Mouse (Mus musculus): ENCODE results near the gene Tnfaip8l1. TPM values are rescaled to one million over a fixed set of nuclear protein-coding genes. Genes with fewer than 3 reads are reported as not detected.

Gene Tnfaip8l1
- polyA plus RNA-seq, 1 experiment from 2014 or later = 4.8 TPM

- ATAC-seq (ENCODE audit: insufficient number of reproducible peaks, low FRiP score) = no peak
- no peak overlapping the region for H3K4me2 ChIP-seq
- no peak overlapping the region for H3K9ac ChIP-seq
- no peak overlapping the region for H3K4me3 ChIP-seq
- H3K4me1 ChIP-seq (replicated peaks) = peaks cover 18% of the 10 kb centered on the region
- no peaks in the 10 kb centered on the region for H3K36me3 ChIP-seq
- no peak overlapping the region for H3K27ac ChIP-seq (ENCODE audit: poor library complexity, severe bottlenecking)
- peaks cover 16% of the 10 kb centered on the region for H3K9me3 ChIP-seq (replicated peaks)
- peaks cover 55% of the 10 kb centered on the region for H3K27me3 ChIP-seq (replicated peaks)
- 86% methylated on average over 4 of the region's 4 CpGs for WGBS
Measured at GRCm38 (mm10) chr17:56125276-56125630, 37.0 kb upstream of the Tnfaip8l1 start.

- Histone ChIP-seq H3K4me1 (replicated peaks) (peaks cover 11% of the 10 kb centered on the region), H3K27me3 (replicated peaks) (peaks cover 46% of the 10 kb centered on the region), H3K9ac (no peak overlapping the region), H3K27ac (ENCODE audit: poor library complexity, severe bottlenecking) (no peak overlapping the region), H3K9me3 (replicated peaks) (peaks cover 22% of the 10 kb centered on the region), H3K4me2 (no peak overlapping the region), H3K4me3 (no peak overlapping the region), H3K36me3 (no peaks in the 10 kb centered on the region)
- 70% methylated on average over 11 of the region's 11 CpGs for WGBS
- no peak for ATAC-seq (ENCODE audit: insufficient number of reproducible peaks, low FRiP score)
Measured at GRCm38 (mm10) chr17:56126175-56126574, 36.1 kb upstream of the Tnfaip8l1 start.

GRCm38 (mm10) chr17:56128246-56128645 lies 34.0 kb upstream of the Tnfaip8l1 start:
- no peak overlapping the region for H3K4me2 ChIP-seq
- no peaks in the 10 kb centered on the region for H3K36me3 ChIP-seq
- H3K9me3 ChIP-seq (replicated peaks) = peaks cover 9% of the 10 kb centered on the region; the same call in 1 of the 2 replicates
- H3K27me3 ChIP-seq (replicated peaks) = peaks cover 25% of the 10 kb centered on the region
- peaks cover 14% of the 10 kb centered on the region for H3K4me1 ChIP-seq (replicated peaks)
- WGBS = 78% methylated on average over 15 of the region's 15 CpGs
- no peak overlapping the region for H3K27ac ChIP-seq (ENCODE audit: poor library complexity, severe bottlenecking)
- H3K9ac ChIP-seq = no peak overlapping the region
- ATAC-seq (ENCODE audit: insufficient number of reproducible peaks, low FRiP score) = no peak
- no peak overlapping the region for H3K4me3 ChIP-seq

- ATAC-seq (ENCODE audit: insufficient number of reproducible peaks, low FRiP score) = no peak
- WGBS = 92% methylated on average over 10 of the region's 10 CpGs
Measured at GRCm38 (mm10) chr17:56131136-56131535, 31.1 kb upstream of the Tnfaip8l1 start.

GRCm38 (mm10) chr17:56131814-56132213 lies 30.5 kb upstream of the Tnfaip8l1 start:
- H3K27ac ChIP-seq (ENCODE audit: poor library complexity, severe bottlenecking) = no peak overlapping the region
- H3K4me1 ChIP-seq (replicated peaks) = peaks cover 18% of the 10 kb centered on the region
- WGBS = 45% methylated on average over 7 of the region's 7 CpGs
- H3K36me3 ChIP-seq = no peaks in the 10 kb centered on the region
- H3K9ac ChIP-seq = no peak overlapping the region
- no peak overlapping the region for H3K4me3 ChIP-seq
- H3K9me3 ChIP-seq (replicated peaks) = peaks cover 7% of the 10 kb centered on the region; the same call in 1 of the 2 replicates
- no peak overlapping the region for H3K4me2 ChIP-seq
- ATAC-seq (ENCODE audit: insufficient number of reproducible peaks, low FRiP score) = no peak
- H3K27me3 ChIP-seq (replicated peaks) = peaks cover 19% of the 10 kb centered on the region; the same call in 1 of the 2 replicates

More at GRCm38 (mm10) chr17:56131136-56131535, 31.1 kb upstream of the Tnfaip8l1 start:
- H3K36me3 ChIP-seq = no peaks in the 10 kb centered on the region
- H3K9ac ChIP-seq = no peak overlapping the region
- peaks cover 15% of the 10 kb centered on the region; the same call in 1 of the 2 replicates for H3K27me3 ChIP-seq (replicated peaks)
- H3K4me1 ChIP-seq (replicated peaks) = peaks cover 18% of the 10 kb centered on the region
- no peak overlapping the region for H3K4me3 ChIP-seq
- no peak overlapping the region for H3K4me2 ChIP-seq
- H3K27ac ChIP-seq (ENCODE audit: poor library complexity, severe bottlenecking) = no peak overlapping the region
- peaks cover 7% of the 10 kb centered on the region; the same call in 1 of the 2 replicates for H3K9me3 ChIP-seq (replicated peaks)

GRCm38 (mm10) chr17:56132661-56133060 lies 29.6 kb upstream of the Tnfaip8l1 start:
- Histone ChIP-seq H3K9ac (no peak overlapping the region), H3K4me1 (replicated peaks) (peaks cover 18% of the 10 kb centered on the region), H3K27ac (ENCODE audit: poor library complexity, severe bottlenecking) (no peak overlapping the region), H3K4me3 (no peak overlapping the region), H3K36me3 (no peaks in the 10 kb centered on the region), H3K9me3 (replicated peaks) (peaks cover 7% of the 10 kb centered on the region; the same call in 1 of the 2 replicates), H3K4me2 (no peak overlapping the region), H3K27me3 (replicated peaks) (peaks cover 27% of the 10 kb centered on the region)
- no peak for ATAC-seq (ENCODE audit: insufficient number of reproducible peaks, low FRiP score)
- 3% methylated on average over 14 of the region's 14 CpGs for WGBS

GRCm38 (mm10) chr17:56133457-56134363 lies 28.6 kb upstream of the Tnfaip8l1 start:
- Histone ChIP-seq H3K36me3 (no peaks in the 10 kb centered on the region), H3K27ac (ENCODE audit: poor library complexity, severe bottlenecking) (peak overlapping the region; percentile 20; the same call in 1 of the 2 replicates), H3K4me3 (peak overlapping the region; percentile 39), H3K4me1 (replicated peaks) (peaks cover 18% of the 10 kb centered on the region), H3K9ac (peak overlapping the region; percentile 44; the same call in 1 of the 2 replicates), H3K4me2 (peak overlapping the region; percentile 78), H3K9me3 (replicated peaks) (peaks cover 7% of the 10 kb centered on the region; the same call in 1 of the 2 replicates), H3K27me3 (replicated peaks) (peaks cover 37% of the 10 kb centered on the region)
- WGBS = 14% methylated on average over 21 of the region's 21 CpGs
- ATAC-seq (ENCODE audit: insufficient number of reproducible peaks, low FRiP score) = peak; percentile 69

- under 1% methylated on average over 27 of the region's 27 CpGs for WGBS
Measured at GRCm38 (mm10) chr17:56134463-56134971, 27.8 kb upstream of the Tnfaip8l1 start.

GRCm38 (mm10) chr17:56136558-56136957 lies 25.7 kb upstream of the Tnfaip8l1 start:
- H3K27ac ChIP-seq (ENCODE audit: poor library complexity, severe bottlenecking) = no peak overlapping the region
- H3K9ac ChIP-seq = no peak overlapping the region
- H3K4me3 ChIP-seq = no peak overlapping the region
- no peak for ATAC-seq (ENCODE audit: insufficient number of reproducible peaks, low FRiP score)
- WGBS = 70% methylated on average over 7 of the region's 7 CpGs
- peaks cover 66% of the 10 kb centered on the region for H3K27me3 ChIP-seq (replicated peaks)
- H3K4me2 ChIP-seq = no peak overlapping the region
- H3K4me1 ChIP-seq (replicated peaks) = peaks cover 30% of the 10 kb centered on the region
- H3K36me3 ChIP-seq = no peaks in the 10 kb centered on the region
- no peaks in the 10 kb centered on the region for H3K9me3 ChIP-seq (replicated peaks)

More at GRCm38 (mm10) chr17:56134463-56134971, 27.8 kb upstream of the Tnfaip8l1 start:
- peak overlapping the region; percentile 44; the same call in 1 of the 2 replicates for H3K9ac ChIP-seq
- H3K36me3 ChIP-seq = no peaks in the 10 kb centered on the region
- H3K4me3 ChIP-seq = peak overlapping the region; percentile 39
- peaks cover 21% of the 10 kb centered on the region for H3K4me1 ChIP-seq (replicated peaks)
- H3K9me3 ChIP-seq (replicated peaks) = peaks cover 7% of the 10 kb centered on the region; the same call in 1 of the 2 replicates
- peak overlapping the region; percentile 78 for H3K4me2 ChIP-seq
- H3K27ac ChIP-seq (ENCODE audit: poor library complexity, severe bottlenecking) = no peak overlapping the region
- H3K27me3 ChIP-seq (replicated peaks) = peaks cover 45% of the 10 kb centered on the region
- ATAC-seq (ENCODE audit: insufficient number of reproducible peaks, low FRiP score) = no peak; the same call in 1 of the 2 replicates

- peak overlapping the region; percentile 31 for H3K4me2 ChIP-seq
- H3K36me3 ChIP-seq = no peaks in the 10 kb centered on the region
- ATAC-seq (ENCODE audit: insufficient number of reproducible peaks, low FRiP score) = no peak
- H3K9me3 ChIP-seq (replicated peaks) = no peaks in the 10 kb centered on the region
- H3K27me3 ChIP-seq (replicated peaks) = peaks cover 80% of the 10 kb centered on the region
- H3K4me3 ChIP-seq = no peak overlapping the region
- no peak overlapping the region for H3K9ac ChIP-seq
- no peak overlapping the region for H3K27ac ChIP-seq (ENCODE audit: poor library complexity, severe bottlenecking)
- 21% methylated on average over 25 of the region's 25 CpGs for WGBS
- H3K4me1 ChIP-seq (replicated peaks) = peaks cover 40% of the 10 kb centered on the region
Measured at GRCm38 (mm10) chr17:56137839-56138613, 24.3 kb upstream of the Tnfaip8l1 start.
